Mouse (Mus musculus) ES-E14 (cell line): ENCODE results near the gene Syngap1.

Experiments
- CHD2 ChIP-seq: IDR thresholded peaks from 2 replicates; pipeline ENCODE4 v1.6.1; 2014; ENCODE audit warnings: mild to moderate bottlenecking, low read depth, low read length, inconsistent platforms
- MAFK ChIP-seq: IDR thresholded peaks from 2 replicates; pipeline ENCODE4 v1.6.1; 2014; ENCODE audit warnings: mild to moderate bottlenecking, low read depth, low read length, inconsistent platforms; ENCODE audit not compliant: insufficient read depth
- ZNF384 ChIP-seq: IDR thresholded peaks from 2 replicates; pipeline ENCODE4 v1.6.1; 2012; ENCODE audit warnings: low read depth, low read length, inconsistent platforms

DNA sequence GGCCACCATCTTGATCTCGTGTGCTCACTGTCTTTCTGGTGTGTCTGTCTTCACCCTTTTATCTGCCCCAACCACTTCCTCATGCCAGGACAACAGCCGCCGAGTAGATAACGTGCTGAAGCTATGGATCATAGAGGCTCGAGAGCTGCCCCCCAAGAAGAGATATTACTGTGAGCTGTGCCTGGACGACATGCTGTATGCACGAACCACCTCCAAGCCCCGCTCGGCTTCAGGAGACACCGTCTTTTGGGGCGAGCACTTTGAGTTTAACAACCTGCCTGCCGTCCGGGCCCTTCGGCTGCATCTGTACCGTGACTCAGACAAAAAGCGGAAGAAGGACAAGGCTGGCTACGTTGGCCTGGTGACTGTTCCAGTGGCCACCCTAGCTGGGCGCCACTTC is 15.8 kb downstream of the Syngap1 start:
- TF ChIP-seq ZNF384 (no peak), MAFK (no peak), CHD2 (no peak)
